Mouse (Mus musculus) megakaryocyte, adult 5-6 weeks (primary cell): ENCODE results near the gene Med28. TPM values are rescaled to one million over a fixed set of nuclear protein-coding genes. Genes with fewer than 3 reads are reported as not detected.

Experiments
- total RNA-seq, 2 experiments: library from RNA; stranded (forward) in 1 of 2; stranded (reverse) in 1 of 2; fragments of 153-499, 151-499 nt in 1 of 2; fragments of 221-1000, 200-1000 nt in 1 of 2; gene quantifications; 2 replicates each; pipeline versions ENCODE4 v1.2.3 to v1.2.4; 2015 to 2017

Gene Med28
- total RNA-seq, 2 experiments from 2014 or later, result 43.5 to 115 TPM

Other genes with a start within 250 kb of the Med28 start
- 34.4 and 36.6 TPM in 2 replicates for gene Qdpr, start 70.0 kb upstream of the Med28 start, total RNA-seq (2015)
- gene Qdpr, start 70.0 kb upstream of the Med28 start, total RNA-seq (2017), result 20.5 and 21.5 TPM in 2 replicates
- gene Clrn2, start 66.5 kb upstream of the Med28 start, total RNA-seq (2015), result not detected in 2 replicates
- gene Clrn2, start 66.5 kb upstream of the Med28 start, total RNA-seq (2017), result not detected in 2 replicates
- gene Lap3, start 26.9 kb upstream of the Med28 start, total RNA-seq (2015), result 16.8 and 20.0 TPM in 2 replicates
- 19.5 and 22.7 TPM in 2 replicates for gene Lap3, start 26.9 kb upstream of the Med28 start, total RNA-seq (2017)
- gene Fam184b, start 119.4 kb downstream of the Med28 start, total RNA-seq (2015), result 0.36 TPM in 1 of 2 replicates, not detected in the other
- not detected in 2 replicates for gene Fam184b, start 119.4 kb downstream of the Med28 start, total RNA-seq (2017)
- 93.3 and 99.1 TPM in 2 replicates for gene Ncapg, start 149.7 kb downstream of the Med28 start, total RNA-seq (2015)
- gene Ncapg, start 149.7 kb downstream of the Med28 start, total RNA-seq (2017), result 82.2 and 82.5 TPM in 2 replicates